Mouse (Mus musculus): ENCODE data around the gene Cirbp.

DNA sequence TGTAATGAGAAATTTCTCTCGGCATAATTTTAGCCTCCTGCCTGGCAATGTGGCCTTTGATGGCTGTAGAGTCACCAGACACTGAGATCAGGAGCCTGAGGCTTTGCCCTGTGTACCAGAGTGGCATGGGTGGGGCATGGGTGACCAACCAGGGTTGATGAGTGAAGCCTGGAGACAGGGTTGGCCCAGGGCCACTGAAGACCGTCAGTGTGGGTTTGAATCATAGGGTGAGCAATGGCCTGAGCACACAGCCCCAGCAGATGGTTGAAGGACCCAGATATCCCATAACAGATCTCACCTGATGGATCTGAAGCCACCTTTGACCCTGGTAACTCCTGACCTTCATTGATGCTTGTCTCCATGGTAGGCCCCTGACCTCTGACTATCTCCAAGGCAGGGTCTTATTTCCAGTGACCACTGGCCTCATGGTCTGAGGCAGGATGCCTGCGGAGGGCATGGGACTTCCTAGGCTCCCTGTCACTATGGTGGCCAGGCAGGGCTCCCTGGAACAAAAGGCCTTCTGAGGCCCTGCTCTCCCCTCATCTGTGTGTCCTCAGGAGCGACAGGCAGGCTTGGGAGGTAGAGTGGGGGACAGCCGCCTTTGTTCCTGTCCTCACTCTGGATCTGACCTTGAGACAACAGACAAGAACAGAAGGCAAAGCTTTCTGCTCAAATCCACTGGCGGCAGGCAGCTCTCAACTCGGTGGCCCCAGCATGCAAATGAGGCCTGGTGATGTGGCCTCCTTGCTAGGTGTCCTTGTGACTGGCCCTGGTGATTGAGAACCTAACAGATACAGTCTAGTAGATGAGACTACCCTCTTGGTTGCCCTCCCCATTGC is 11.9 kb downstream of the Cirbp start:
- TF ChIP-seq FLI1 (IDR thresholded peaks at IDR 0.05; ENCODE audit: low read length) (no peak), GATA1 (IDR thresholded peaks at IDR 0.05; ENCODE audit: borderline replicate concordance, low read length) (no peak)
